Mouse (Mus musculus) ES-Bruce4 (cell line): ENCODE measurements around the gene Tmem182. TPM values are rescaled to one million over a fixed set of nuclear protein-coding genes. Genes with fewer than 3 reads are reported as not detected.

Source experiments
- H3K27ac ChIP-seq: 2 replicates; pipeline ENCODE4 v1.5.1; 2012; ENCODE audit warnings: low read length, inconsistent platforms; ENCODE audit not compliant: insufficient read depth
- H3K27me3 ChIP-seq: 2 replicates; pipeline ENCODE4 v1.6.1; 2012; ENCODE audit warnings: mild to moderate bottlenecking, low read length, inconsistent platforms; ENCODE audit not compliant: control insufficient read depth, poor library complexity, insufficient read depth, severe bottlenecking
- H3K36me3 ChIP-seq: 2 replicates; pipeline ENCODE4 v1.6.1; 2012; ENCODE audit warnings: inconsistent platforms, mild to moderate bottlenecking, low read length, moderate library complexity; ENCODE audit not compliant: control insufficient read depth, poor library complexity, insufficient read depth, severe bottlenecking
- H3K4me1 ChIP-seq: one replicate; pipeline ENCODE4 v1.8.1; 2011; ENCODE audit warnings: low read length; ENCODE audit not compliant: control insufficient read depth, insufficient read depth
- H3K4me3 ChIP-seq: 2 replicates; pipeline ENCODE4 v1.5.1; 2011; ENCODE audit warnings: low read depth, mild to moderate bottlenecking, low read length
- H3K9ac ChIP-seq: 2 replicates; pipeline ENCODE4 v1.6.1; 2012; ENCODE audit warnings: low read depth, mild to moderate bottlenecking, inconsistent platforms; ENCODE audit not compliant: poor library complexity, severe bottlenecking
- H3K9me3 ChIP-seq: replicated peaks from 2 replicates; pipeline ENCODE4 v1.6.1; 2012; ENCODE audit warnings: mild to moderate bottlenecking, low read length, inconsistent platforms; ENCODE audit not compliant: control insufficient read depth, poor library complexity, insufficient read depth, severe bottlenecking
- CTCF ChIP-seq: IDR thresholded peaks from one replicate; pipeline ENCODE4 v1.8.1; 2011; ENCODE audit warnings: low read depth, low read length
- EP300 ChIP-seq: IDR thresholded peaks from 2 replicates; pipeline ENCODE4 v1.6.1; 2011; ENCODE audit warnings: low read depth, low read length; ENCODE audit not compliant: insufficient read depth
- POLR2A ChIP-seq: IDR thresholded peaks from one replicate; pipeline ENCODE4 v1.8.1; 2011; ENCODE audit warnings: low read length; ENCODE audit not compliant: insufficient read depth
- polyA plus RNA-seq: library from polyadenylated mRNA; stranded (reverse); fragments of >200 nt; gene quantifications from 2 replicates; pipeline ENCODE4 v1.2.4, GENCODE M21; 2011; ENCODE audit warnings: low read depth; ENCODE audit not compliant: missing spikeins, insufficient read depth, insufficient read length

The Tmem182 gene
- polyA plus RNA-seq, 1 experiment = not detected

GRCm38 (mm10) chr1:40865043-40865442, 59.6 kb downstream of the Tmem182 start:
- H3K9ac ChIP-seq = no peak overlapping the region
- H3K9me3 ChIP-seq = no peaks in the 10 kb centered on the region
- H3K4me3 ChIP-seq = no peak overlapping the region
- no peaks in the 10 kb centered on the region for H3K4me1 ChIP-seq
- no peak overlapping the region for H3K27ac ChIP-seq
- H3K36me3 ChIP-seq = no peaks in the 10 kb centered on the region
- TF ChIP-seq EP300 (no peak), POLR2A (no peak), CTCF (no peak)
- no peaks in the 10 kb centered on the region for H3K27me3 ChIP-seq

- Histone ChIP-seq H3K9me3 (no peaks in the 10 kb centered on the region), H3K4me3 (no peak overlapping the region), H3K4me1 (no peaks in the 10 kb centered on the region), H3K36me3 (no peaks in the 10 kb centered on the region), H3K27me3 (no peaks in the 10 kb centered on the region), H3K9ac (no peak overlapping the region), H3K27ac (no peak overlapping the region)
- no peak for TF ChIP-seq POLR2A
- no peak for TF ChIP-seq EP300
- TF ChIP-seq CTCF = no peak
Observed at GRCm38 (mm10) chr1:40867106-40867505, 61.7 kb downstream of the Tmem182 start.

GRCm38 (mm10) chr1:40867651-40868050, 62.2 kb downstream of the Tmem182 start:
- Histone ChIP-seq H3K4me1 (no peaks in the 10 kb centered on the region), H3K9me3 (no peaks in the 10 kb centered on the region), H3K4me3 (no peak overlapping the region), H3K9ac (no peak overlapping the region), H3K36me3 (no peaks in the 10 kb centered on the region), H3K27ac (no peak overlapping the region), H3K27me3 (no peaks in the 10 kb centered on the region)
- TF ChIP-seq POLR2A (no peak), CTCF (no peak), EP300 (no peak)

GRCm38 (mm10) chr1:40873760-40874455, 68.5 kb downstream of the Tmem182 start:
- no peak overlapping the region for H3K9ac ChIP-seq
- H3K9me3 ChIP-seq = no peaks in the 10 kb centered on the region
- no peaks in the 10 kb centered on the region for H3K36me3 ChIP-seq
- no peak for TF ChIP-seq EP300
- TF ChIP-seq POLR2A = no peak
- no peak for TF ChIP-seq CTCF
- no peak overlapping the region for H3K4me3 ChIP-seq
- no peak overlapping the region for H3K27ac ChIP-seq
- H3K4me1 ChIP-seq = no peaks in the 10 kb centered on the region
- no peaks in the 10 kb centered on the region for H3K27me3 ChIP-seq

- H3K27me3 ChIP-seq = no peaks in the 10 kb centered on the region
- no peaks in the 10 kb centered on the region for H3K4me1 ChIP-seq
- no peak for TF ChIP-seq CTCF
- TF ChIP-seq POLR2A = no peak
- no peak for TF ChIP-seq EP300
- no peak overlapping the region for H3K4me3 ChIP-seq
- no peak overlapping the region for H3K9ac ChIP-seq
- no peaks in the 10 kb centered on the region for H3K36me3 ChIP-seq
- H3K9me3 ChIP-seq = no peaks in the 10 kb centered on the region
- H3K27ac ChIP-seq = no peak overlapping the region
Observed at GRCm38 (mm10) chr1:40874456-40875375, 69.3 kb downstream of the Tmem182 start.

- Histone ChIP-seq H3K4me3 (no peak overlapping the region), H3K4me1 (no peaks in the 10 kb centered on the region), H3K27ac (no peak overlapping the region), H3K36me3 (no peaks in the 10 kb centered on the region), H3K9me3 (no peaks in the 10 kb centered on the region), H3K27me3 (peaks cover 3% of the 10 kb centered on the region), H3K9ac (no peak overlapping the region)
- no peak for TF ChIP-seq POLR2A
- TF ChIP-seq EP300 = no peak
- TF ChIP-seq CTCF = no peak
Observed at GRCm38 (mm10) chr1:40879051-40879450, 73.7 kb downstream of the Tmem182 start.
